Mouse (Mus musculus) limb, embryonic 10.5 days (tissue): Measurements from ENCODE around the gene E330017A01Rik. TPM values are rescaled to one million over a fixed set of nuclear protein-coding genes. Genes with fewer than 3 reads are reported as not detected.

Experiments used
- DNase-seq: peaks from one replicate; pipeline ENCODE4 v3.0.0-alpha.2; 2017; ENCODE audit warnings: low spot score
- H3K27ac ChIP-seq: fragments of 300-500 bp; sonication (generic); 2 replicates; pipeline ENCODE4 v1.5.1; 2016; ENCODE audit warnings: mild to moderate bottlenecking
- H3K27me3 ChIP-seq: fragments of 300-500 bp; sonication (generic); 2 replicates; pipeline ENCODE4 v1.6.1; 2016; ENCODE audit warnings: low read depth, mild to moderate bottlenecking; ENCODE audit not compliant: poor library complexity, severe bottlenecking
- H3K36me3 ChIP-seq: fragments of 300-500 bp; sonication (generic); 2 replicates; pipeline ENCODE4 v1.6.1; 2016; ENCODE audit warnings: mild to moderate bottlenecking, moderate library complexity
- H3K4me1 ChIP-seq: fragments of 300-500 bp; sonication (generic); 2 replicates; pipeline ENCODE4 v1.6.1; 2016
- H3K4me3 ChIP-seq: fragments of 300-500 bp; sonication (generic); 2 replicates; pipeline ENCODE4 v1.5.1; 2016; ENCODE audit warnings: mild to moderate bottlenecking, moderate library complexity
- H3K9me3 ChIP-seq: fragments of 300-500 bp; sonication (generic); replicated peaks from 2 replicates; pipeline ENCODE4 v1.6.1; 2016; ENCODE audit warnings: mild to moderate bottlenecking
- WGBS: fragments of 180-500 bp; shearing (Covaris S2); methylation state at CpG from one replicate; pipeline ENCODE4 v1.1.7; 2016; 5-methylcytosine and 5-hydroxymethylcytosine counted together
- polyA plus RNA-seq: library from polyadenylated mRNA; unstranded; fragments of >200 nt; fragmentation: Nextera tagmentation; extraction: Ambion mirVana; gene quantifications from 2 replicates; pipeline ENCODE4 v1.2.1, GENCODE M21; 2016

E330017A01Rik gene
- polyA plus RNA-seq, 1 experiment from 2014 or later, result not detected

DNA sequence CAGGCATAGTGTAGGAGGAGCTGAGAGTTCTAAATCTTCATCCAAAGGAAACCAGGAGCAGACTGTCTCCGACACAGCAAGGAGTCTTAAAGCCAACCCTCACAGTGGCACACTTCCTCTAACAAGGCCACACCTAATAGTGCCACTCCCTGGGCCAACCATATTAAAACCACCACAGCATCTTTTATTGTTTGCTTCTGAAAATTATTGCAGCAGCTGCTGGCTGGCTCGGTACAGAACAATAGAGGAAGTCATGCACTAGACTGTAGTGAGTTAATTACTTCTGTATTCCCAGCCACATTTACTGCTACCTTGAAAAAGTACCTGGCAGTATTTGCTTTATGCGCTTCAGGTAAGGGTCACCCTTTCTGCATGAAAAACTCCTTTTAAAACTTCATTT lies 25.6 kb downstream of the E330017A01Rik start:
- 83% methylated on average over 3 of the region's 3 CpGs for WGBS
- Histone ChIP-seq H3K9me3 (no peaks in the 10 kb centered on the region), H3K4me1 (no peaks in the 10 kb centered on the region), H3K27me3 (no peaks in the 10 kb centered on the region), H3K27ac (no peak overlapping the region), H3K36me3 (no peaks in the 10 kb centered on the region), H3K4me3 (no peak overlapping the region)
- no peak for DNase-seq

DNA sequence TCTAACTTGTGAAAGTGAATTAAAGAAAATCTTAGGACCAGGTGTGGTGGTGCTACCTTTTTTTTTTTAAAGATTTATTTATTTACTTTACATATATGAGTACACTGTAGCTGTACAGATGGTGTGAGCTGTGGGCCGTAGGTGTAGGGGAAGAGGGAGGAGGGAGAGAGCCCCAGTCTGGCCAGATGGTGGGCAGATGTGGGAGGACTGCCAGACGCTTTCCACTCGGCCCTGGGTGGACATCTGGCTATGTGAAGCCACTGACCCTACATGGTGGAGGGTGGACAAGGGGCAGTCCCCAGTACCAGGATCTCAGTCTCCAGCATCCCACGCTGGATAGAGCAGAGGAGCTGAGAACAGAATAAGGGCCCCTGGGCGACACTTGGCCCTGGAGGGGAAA lies 31.4 kb downstream of the E330017A01Rik start:
- H3K9me3 ChIP-seq, result no peaks in the 10 kb centered on the region
- no peaks in the 10 kb centered on the region for H3K27me3 ChIP-seq
- peaks cover 5% of the 10 kb centered on the region for H3K4me1 ChIP-seq
- WGBS, result 34% methylated on average over 5 of the region's 5 CpGs
- no peak overlapping the region for H3K4me3 ChIP-seq
- DNase-seq, result peak; percentile 76
- H3K36me3 ChIP-seq, result no peaks in the 10 kb centered on the region
- peak overlapping the region; percentile 70 for H3K27ac ChIP-seq

DNA sequence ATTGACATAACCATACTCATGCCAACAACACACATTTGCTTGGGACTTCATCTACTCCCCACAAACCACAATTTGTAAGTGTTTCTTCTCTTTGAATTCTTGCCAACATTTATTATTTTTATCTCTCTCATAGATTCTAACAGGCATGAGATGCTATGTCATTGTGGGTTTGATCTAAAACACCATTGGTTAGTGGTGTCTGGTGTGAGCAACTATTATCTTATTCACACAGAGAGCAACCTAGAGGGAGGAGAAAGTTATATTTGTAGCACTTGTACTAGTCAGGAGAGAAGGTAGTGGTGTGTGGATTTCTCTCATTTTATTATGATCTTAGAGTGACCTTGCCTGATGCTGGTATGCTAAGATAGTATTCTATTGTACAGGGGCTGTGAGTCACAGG lies 33.9 kb downstream of the E330017A01Rik start:
- no peak for DNase-seq
- H3K27ac ChIP-seq, result no peak overlapping the region
- no peaks in the 10 kb centered on the region for H3K9me3 ChIP-seq
- no peak overlapping the region for H3K4me3 ChIP-seq
- H3K36me3 ChIP-seq, result no peaks in the 10 kb centered on the region
- peaks cover 5% of the 10 kb centered on the region for H3K4me1 ChIP-seq
- H3K27me3 ChIP-seq, result no peaks in the 10 kb centered on the region

DNA sequence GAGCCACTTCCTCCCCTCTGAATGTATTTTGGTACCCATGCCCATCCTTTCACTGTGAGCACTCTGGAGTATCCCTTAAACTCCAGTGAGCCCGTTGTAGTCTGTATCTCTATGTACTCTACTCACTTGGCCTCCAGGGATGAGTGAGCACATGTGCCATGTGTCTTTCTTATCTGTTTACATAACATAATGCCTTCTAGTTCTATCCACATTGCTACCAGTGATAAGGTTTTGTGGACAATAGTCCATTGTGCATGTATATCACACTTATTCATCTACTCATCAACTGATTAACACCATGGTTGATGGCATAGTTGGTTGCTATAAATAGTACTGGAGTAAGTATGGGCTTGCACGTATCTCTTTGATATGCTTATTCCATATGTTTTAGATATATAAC lies 34.7 kb downstream of the E330017A01Rik start:
- no peak for DNase-seq
- no peaks in the 10 kb centered on the region for H3K27me3 ChIP-seq
- no peak overlapping the region for H3K4me3 ChIP-seq
- 89% methylated on average over 2 of the region's 2 CpGs for WGBS
- H3K4me1 ChIP-seq, result peaks cover 5% of the 10 kb centered on the region
- no peak overlapping the region for H3K27ac ChIP-seq
- no peaks in the 10 kb centered on the region for H3K36me3 ChIP-seq
- H3K9me3 ChIP-seq, result no peaks in the 10 kb centered on the region

DNA sequence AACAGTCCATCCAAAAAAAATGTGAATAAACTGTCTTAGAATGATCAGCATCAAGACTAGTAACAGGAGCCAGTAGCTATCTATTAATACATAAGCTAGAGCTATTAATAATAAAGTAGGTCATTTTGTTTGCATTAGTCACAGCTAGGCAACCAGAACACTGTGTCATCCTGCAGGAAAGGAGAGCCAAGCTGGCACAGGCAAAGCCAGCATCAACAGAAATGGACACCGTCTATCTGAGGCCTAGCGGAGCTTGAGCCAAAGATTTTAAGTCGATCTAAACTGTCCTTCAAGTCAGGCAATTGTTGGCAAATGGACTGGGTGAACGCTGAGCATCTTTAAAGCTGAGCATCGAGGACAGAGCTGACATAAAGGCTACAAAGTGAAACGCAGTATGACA lies 37.7 kb downstream of the E330017A01Rik start:
- no peaks in the 10 kb centered on the region for H3K4me1 ChIP-seq
- 95% methylated on average over 6 of the region's 6 CpGs for WGBS
- H3K27me3 ChIP-seq, result no peaks in the 10 kb centered on the region
- no peak for DNase-seq
- H3K36me3 ChIP-seq, result no peaks in the 10 kb centered on the region
- no peak overlapping the region for H3K4me3 ChIP-seq
- H3K9me3 ChIP-seq, result no peaks in the 10 kb centered on the region
- H3K27ac ChIP-seq, result no peak overlapping the region

DNA sequence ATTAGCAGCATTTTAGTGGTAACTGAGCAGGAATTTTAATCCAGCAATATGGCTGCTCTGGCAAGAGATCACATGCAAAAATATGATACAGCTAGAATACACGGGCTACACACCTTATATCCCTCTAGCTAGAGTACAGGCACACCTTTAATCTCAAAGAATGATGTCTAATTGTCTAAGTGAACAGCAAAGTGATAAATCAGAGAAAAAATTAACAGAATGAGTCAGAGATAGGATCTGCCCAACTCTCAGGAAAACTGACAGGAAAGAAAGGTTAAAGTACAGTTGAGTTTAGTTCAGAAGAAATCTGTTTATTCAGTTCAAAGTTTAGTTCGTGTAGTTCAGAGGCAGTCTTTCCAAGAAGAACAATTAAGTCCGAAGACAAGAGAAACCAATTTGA lies 47.2 kb downstream of the E330017A01Rik start:
- Histone ChIP-seq H3K9me3 (no peaks in the 10 kb centered on the region), H3K27ac (no peak overlapping the region), H3K4me1 (no peaks in the 10 kb centered on the region), H3K4me3 (no peak overlapping the region), H3K36me3 (no peaks in the 10 kb centered on the region), H3K27me3 (no peaks in the 10 kb centered on the region)
- DNase-seq, result no peak
- WGBS, result 87% methylated on average over 3 of the region's 3 CpGs

DNA sequence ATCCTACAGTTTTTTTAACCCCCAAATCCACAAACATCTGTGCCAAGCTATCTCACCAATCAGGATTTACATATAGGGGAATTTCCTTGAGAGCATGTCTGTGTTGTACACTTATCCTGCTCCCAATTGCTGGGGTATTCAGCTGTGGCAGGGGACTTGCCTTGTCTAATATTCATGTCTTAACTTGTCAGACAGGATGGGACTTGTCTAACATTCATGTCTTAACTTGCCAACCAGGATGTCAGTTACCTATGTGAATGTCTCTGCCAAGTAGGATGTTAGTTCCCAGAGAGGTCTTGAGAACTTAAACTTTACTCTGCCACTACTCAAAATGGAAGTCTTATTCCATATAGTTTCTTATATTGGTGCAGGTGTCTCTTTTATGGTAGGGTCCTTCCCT lies 49.1 kb downstream of the E330017A01Rik start:
- no peaks in the 10 kb centered on the region for H3K27me3 ChIP-seq
- no peak overlapping the region for H3K4me3 ChIP-seq
- no peak overlapping the region for H3K27ac ChIP-seq
- no peaks in the 10 kb centered on the region for H3K9me3 ChIP-seq
- no peaks in the 10 kb centered on the region for H3K4me1 ChIP-seq
- DNase-seq, result no peak
- H3K36me3 ChIP-seq, result no peaks in the 10 kb centered on the region

Other genes with a start within 250 kb of the E330017A01Rik start
- gene Dcbld2, start 230.3 kb downstream of the E330017A01Rik start, polyA plus RNA-seq, result 7.0 and 7.3 TPM in 2 replicates
- gene St3gal6, start 114.5 kb downstream of the E330017A01Rik start, polyA plus RNA-seq, result 10.8 and 13.5 TPM in 2 replicates
- gene Gm813, start 21.8 kb downstream of the E330017A01Rik start, polyA plus RNA-seq, result not detected in 2 replicates
- 26.6 and 29.7 TPM in 2 replicates for gene Cpox, start 31.6 kb upstream of the E330017A01Rik start, polyA plus RNA-seq
- 0.11 TPM in 1 of 2 replicates, not detected in the other for gene Gpr15, start 80.3 kb upstream of the E330017A01Rik start, polyA plus RNA-seq
- gene Cldnd1, start 89.2 kb upstream of the E330017A01Rik start, polyA plus RNA-seq, result 92.9 and 108 TPM in 2 replicates
- gene Olfr172, start 124.4 kb upstream of the E330017A01Rik start, polyA plus RNA-seq, result not detected in 2 replicates
- not detected in 2 replicates for gene Olfr173, start 161.5 kb upstream of the E330017A01Rik start, polyA plus RNA-seq
- gene Olfr175-ps1, start 188.0 kb upstream of the E330017A01Rik start, polyA plus RNA-seq, result not detected in 2 replicates
- not detected in 2 replicates for gene Olfr177, start 236.0 kb upstream of the E330017A01Rik start, polyA plus RNA-seq